Mouse (Mus musculus) brain, embryonic 14.5 days (tissue): ENCODE measurements around the gene Esrp2. TPM values are rescaled to one million over a fixed set of nuclear protein-coding genes. Genes with fewer than 3 reads are reported as not detected.

ENCODE experiments used
- DNase-seq: peaks from one replicate; pipeline ENCODE4 v3.0.0-alpha.2; 2011; ENCODE audit warnings: low read depth
- CTCF ChIP-seq: fragments of 200-500 bp; IDR thresholded peaks from 2 replicates; pipeline ENCODE4 v1.5.1; 2012; ENCODE audit warnings: inconsistent platforms, mild to moderate bottlenecking, moderate library complexity, borderline replicate concordance; ENCODE audit not compliant: insufficient read depth, insufficient read length; ENCODE audit errors: extremely low read depth
- POLR2A ChIP-seq: fragments of 200-500 bp; IDR thresholded peaks from 2 replicates; pipeline ENCODE4 v1.6.1; 2012; ENCODE audit warnings: mild to moderate bottlenecking, inconsistent platforms, borderline replicate concordance; ENCODE audit not compliant: poor library complexity, insufficient read depth, insufficient read length, severe bottlenecking; ENCODE audit errors: extremely low read depth
- polyA plus RNA-seq: library from polyadenylated mRNA; depleted of rRNA; stranded (reverse); fragments of >200 nt; gene quantifications from 2 replicates; pipeline ENCODE4 v1.2.3, GENCODE M21; 2012; rRNA removed

Gene Esrp2
- polyA plus RNA-seq, result 1.3 and 1.5 TPM in 2 replicates

DNA sequence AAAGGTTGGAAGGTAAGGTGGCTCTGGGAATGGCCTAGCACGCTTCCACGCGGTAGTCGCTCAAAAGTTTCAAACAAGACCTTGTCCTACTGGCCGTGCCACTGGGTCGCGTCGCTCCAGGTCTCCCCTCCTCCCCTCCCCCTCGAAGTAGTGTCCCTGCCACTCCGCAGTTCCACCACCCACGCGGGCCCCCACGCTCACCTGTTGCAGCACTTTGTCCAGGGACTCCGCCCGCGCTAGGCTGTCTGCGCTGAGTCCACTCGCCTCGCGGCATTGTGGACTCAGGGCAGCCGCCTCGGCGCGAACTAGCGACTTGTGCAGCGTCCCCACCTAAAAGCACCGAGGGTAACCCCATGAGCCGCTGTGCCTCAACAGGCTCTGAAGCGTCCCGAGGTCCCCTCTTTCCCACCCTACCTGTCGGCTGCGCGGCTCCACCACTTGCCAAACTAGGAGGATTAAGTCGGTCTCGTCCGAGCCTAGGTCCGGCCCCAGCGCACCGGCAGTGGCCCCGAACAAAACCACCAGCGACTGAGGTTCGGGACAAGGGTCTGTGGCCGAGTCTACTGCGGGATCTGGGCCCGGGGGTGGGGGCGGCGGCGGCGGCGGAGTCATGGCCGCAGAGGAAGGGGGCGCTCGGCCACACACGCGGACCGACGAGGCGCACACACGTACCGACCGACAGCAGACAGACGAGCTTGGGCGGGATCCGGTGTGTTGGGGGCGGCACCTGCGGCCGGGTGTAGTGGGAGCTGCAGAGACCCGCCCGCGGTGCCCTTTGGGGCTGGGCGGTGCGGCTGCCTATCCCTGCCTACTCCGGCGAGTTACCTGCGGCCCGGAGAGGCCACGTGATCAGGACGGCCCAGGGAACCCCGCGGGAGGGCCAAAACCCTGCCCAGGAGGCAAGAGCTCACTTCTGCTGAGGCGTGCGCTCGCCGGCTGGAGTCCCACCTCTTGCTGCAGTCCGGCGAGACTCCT lies at the start of gene Esrp2:
Esrp2 (minus strand) TSS at position 819 of the 975 bp plus-strand sequence.
- TF ChIP-seq CTCF (no peak), POLR2A (no peak)
- DNase-seq, result no peak

- TF ChIP-seq POLR2A, result no peak
- TF ChIP-seq CTCF, result no peak
- DNase-seq, result no peak
Measured at GRCm38 (mm10) chr8:106186394-106186793, 49.6 kb upstream of the Esrp2 start.

DNA sequence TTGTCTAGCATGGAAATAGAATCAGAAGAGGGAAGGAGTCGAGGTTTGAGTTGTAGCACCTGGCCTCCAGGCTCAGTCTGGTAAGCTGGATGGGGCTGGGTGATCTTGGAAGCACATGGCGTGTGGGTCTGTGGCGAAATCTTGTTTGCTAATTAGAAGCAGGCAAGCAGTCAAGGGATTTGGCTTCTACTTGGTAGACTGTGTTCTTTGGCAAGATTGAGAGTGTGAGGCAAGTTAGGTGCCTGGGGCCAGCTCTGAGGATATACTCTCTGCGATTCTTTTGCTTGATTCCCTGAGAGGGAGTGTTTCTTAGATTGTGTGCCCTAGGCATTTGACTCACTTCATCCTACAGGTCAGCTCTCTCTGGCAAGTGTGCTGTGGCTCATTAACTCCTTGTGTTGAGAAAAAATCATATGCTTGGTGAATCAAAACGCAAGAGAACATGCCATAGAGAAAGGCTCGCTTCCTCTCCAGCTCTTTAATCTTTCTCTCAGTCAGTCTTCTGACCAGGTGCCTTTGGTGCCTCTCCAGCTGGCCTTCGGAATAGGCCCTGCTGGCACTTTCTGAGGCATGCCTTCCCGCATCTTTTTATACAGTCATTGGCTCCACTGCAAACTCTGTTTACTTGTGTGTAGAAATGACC lies 49.0 kb upstream of the Esrp2 start:
- TF ChIP-seq POLR2A, result no peak
- no peak for TF ChIP-seq CTCF
- DNase-seq, result peak; percentile 68

- no peak for TF ChIP-seq CTCF
- TF ChIP-seq POLR2A, result no peak
- DNase-seq, result no peak
Measured at GRCm38 (mm10) chr8:106178428-106178827, 41.7 kb upstream of the Esrp2 start.

DNA sequence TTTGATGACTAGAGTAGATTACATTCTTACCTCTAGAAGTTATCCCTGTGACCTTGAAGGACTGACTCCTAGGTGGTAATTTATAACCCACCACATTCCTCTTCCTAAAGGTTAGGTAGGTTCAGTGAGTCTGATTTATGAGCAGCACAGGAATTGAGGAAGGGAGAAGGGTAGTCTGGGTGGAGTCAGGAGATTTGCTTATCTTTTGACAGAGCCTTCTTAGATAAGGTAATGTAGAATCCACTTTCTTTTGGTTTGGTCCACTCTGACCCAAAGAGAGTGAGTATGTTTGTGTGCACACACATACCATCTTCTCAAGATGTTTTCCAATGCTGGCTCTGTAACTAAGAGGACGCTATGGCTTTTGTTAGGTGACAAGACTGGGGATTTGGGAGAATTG lies 40.8 kb upstream of the Esrp2 start:
- DNase-seq, result no peak
- TF ChIP-seq CTCF (no peak), POLR2A (no peak)

DNA sequence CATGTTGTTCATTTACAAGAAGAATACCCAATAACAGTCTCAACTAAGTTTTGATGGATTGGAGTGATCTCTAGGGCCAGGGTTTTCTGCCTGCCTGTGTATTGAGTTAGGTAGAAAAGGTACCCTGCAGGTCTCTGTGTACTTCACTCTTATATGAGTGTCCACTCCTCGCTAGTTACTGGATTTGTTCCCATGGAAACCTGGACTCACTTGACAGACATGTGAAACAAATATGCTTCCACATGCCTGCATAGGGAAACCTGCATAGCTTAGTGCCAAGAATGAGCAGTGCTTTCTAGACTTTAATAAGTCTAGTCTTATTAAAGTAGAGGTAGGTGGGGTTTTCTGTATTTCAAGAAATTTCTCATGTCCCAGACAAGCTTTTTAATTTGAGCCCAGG lies 40.1 kb upstream of the Esrp2 start:
- no peak for TF ChIP-seq POLR2A
- no peak for TF ChIP-seq CTCF
- peak; percentile 53 for DNase-seq

DNA sequence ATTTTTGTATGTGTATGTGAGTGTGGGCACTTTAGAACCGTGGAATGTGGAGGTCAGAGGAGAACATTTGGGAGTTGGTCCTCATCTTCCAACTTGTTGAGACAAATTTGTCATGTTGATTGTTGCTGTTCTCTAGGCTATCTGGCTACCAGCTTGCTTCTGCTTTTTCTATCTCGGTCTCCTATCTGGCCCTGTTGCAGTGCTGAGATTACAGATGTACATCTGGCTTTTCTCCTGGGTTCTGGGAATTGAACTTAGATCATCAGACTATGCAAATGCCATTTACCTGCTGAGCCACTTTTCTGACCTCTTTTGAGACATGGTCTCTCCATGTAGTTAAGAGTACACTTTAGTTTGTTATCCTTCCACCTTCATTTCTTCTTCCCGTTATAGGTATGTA lies 36.8 kb upstream of the Esrp2 start:
- no peak for DNase-seq
- TF ChIP-seq CTCF (no peak), POLR2A (no peak)

DNA sequence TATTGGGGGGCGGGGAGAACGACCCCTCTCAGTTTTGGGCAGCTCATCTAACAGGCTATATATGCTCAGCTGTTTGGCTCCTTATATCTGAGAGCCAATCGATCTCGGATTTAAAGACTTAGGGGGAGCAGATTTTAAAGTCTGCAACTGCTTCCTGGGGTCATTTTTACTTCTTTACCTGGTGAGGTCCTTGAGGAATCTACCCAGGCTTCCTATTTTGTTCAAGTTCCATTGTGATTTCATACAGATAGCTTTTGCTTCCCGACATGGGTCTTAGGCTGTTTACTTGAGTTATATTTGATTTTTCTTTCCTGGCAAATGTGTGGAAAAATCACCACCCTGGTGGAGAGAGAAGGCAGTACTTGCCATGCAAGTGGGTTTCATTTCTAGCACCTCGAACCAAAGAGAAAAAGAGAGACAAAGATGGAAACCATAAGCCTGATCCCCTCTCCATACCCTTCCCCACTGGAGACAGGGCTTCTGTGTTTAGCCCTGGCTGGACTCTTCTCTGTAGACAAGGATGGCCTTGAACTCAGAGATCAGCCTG lies 33.2 kb upstream of the Esrp2 start:
- no peak for TF ChIP-seq POLR2A
- peak; percentile 7; the same call in 1 of the 2 replicates for TF ChIP-seq CTCF
- peak; percentile 24 for DNase-seq

DNA sequence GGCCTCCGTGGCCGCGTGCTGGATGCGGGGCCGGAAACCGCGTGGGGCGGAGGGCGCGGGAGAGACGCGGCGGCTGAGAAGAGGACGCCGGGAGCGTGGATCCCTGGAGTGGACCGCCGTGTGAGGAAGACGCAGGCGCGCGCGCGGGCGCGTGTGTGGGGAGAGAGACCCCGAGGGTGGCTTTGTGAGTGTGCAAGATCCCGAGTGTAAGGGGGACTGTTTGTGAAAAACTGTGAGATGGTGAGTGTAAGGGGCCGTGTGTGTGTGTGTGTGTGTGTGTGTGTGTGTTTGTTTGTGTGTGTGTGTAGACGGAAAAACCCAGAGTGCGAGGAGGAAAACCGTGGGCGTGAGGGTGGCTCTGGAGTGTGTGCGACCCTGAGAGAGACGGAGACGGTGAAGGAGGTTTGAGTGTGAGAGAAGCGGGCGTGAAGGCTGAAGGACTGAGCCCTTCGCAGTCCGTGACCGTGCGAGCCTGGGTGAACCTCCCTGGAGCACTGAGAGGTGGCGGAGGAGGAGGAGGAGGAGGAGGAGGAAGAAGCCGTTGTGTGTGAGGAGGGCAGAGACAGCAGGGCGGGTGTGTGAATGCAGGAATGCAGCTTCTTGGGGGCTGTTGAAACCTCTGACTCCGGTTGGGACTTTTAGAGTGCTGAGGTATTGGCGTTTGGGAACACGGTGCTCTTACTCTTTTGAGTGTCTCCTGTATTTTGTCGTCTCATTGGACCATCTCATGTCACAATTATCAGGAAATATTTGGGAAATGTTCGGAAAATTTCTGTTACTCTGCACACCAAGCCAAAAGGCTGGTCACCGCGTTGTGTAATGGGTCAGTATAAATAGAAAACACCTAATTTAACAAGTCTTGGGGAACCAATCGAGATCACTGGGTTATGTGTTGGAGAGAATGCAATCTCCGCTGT lies 32.5 kb upstream of the Esrp2 start:
- peak; percentile 81 for DNase-seq
- TF ChIP-seq POLR2A (no peak), CTCF (no peak)

- TF ChIP-seq CTCF (no peak), POLR2A (peak; percentile 95)
- peak; percentile 90 for DNase-seq
Measured at GRCm38 (mm10) chr8:106168356-106169016, 31.7 kb upstream of the Esrp2 start, which contains the start of gene Slc7a6. Gene Slc7a6, plus strand, starts transcription at chr8:106168857.

GRCm38 (mm10) chr8:106165460-106165859 lies 28.7 kb upstream of the Esrp2 start:
- TF ChIP-seq POLR2A (no peak), CTCF (peak; percentile 76; the same call in 1 of the 2 replicates)
- DNase-seq, result peak; percentile 69
